Mouse (Mus musculus) brain, embryonic 14.5 days (tissue): ENCODE data around the gene Cd320. TPM values are rescaled to one million over a fixed set of nuclear protein-coding genes. Genes with fewer than 3 reads are reported as not detected.
"Not testable (repeated sequence)": the region's sequence is repeated elsewhere in the genome, so short reads cannot be mapped to it uniquely, and the experiment has no call there.

ENCODE experiments used
- DNase-seq: peaks from one replicate; pipeline ENCODE4 v3.0.0-alpha.2; 2011; ENCODE audit warnings: low read depth
- CTCF ChIP-seq: fragments of 200-500 bp; IDR thresholded peaks from 2 replicates; pipeline ENCODE4 v1.5.1; 2012; ENCODE audit warnings: inconsistent platforms, mild to moderate bottlenecking, moderate library complexity, borderline replicate concordance; ENCODE audit not compliant: insufficient read depth, insufficient read length; ENCODE audit errors: extremely low read depth
- POLR2A ChIP-seq: fragments of 200-500 bp; IDR thresholded peaks from 2 replicates; pipeline ENCODE4 v1.6.1; 2012; ENCODE audit warnings: mild to moderate bottlenecking, inconsistent platforms, borderline replicate concordance; ENCODE audit not compliant: poor library complexity, insufficient read depth, insufficient read length, severe bottlenecking; ENCODE audit errors: extremely low read depth
- polyA plus RNA-seq: library from polyadenylated mRNA; depleted of rRNA; stranded (reverse); fragments of >200 nt; gene quantifications from 2 replicates; pipeline ENCODE4 v1.2.3, GENCODE M21; 2012

Gene Cd320
- polyA plus RNA-seq, 1 experiment: 41.6 TPM

DNA sequence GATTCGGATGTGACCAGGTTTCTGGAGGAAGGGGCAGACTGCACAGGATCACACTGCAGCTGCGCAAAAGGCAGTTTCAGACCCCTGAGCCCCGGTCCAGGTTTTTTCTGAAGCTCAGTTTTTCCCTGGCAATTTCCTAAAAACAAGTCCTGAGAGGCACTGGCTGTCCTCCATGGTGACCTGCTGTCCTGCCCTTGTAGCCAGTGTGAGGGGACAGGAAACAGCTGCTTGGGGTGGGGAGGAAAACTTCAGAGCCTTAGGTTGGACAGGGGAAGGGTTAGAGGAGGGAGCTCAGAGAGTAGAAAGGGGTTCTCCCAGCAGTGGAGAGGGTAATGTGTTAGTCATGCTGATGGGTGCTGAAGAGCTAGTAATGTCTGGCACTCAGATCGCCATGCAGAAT lies 29.9 kb upstream of the Cd320 start:
- no peak for DNase-seq
- TF ChIP-seq POLR2A: no peak
- TF ChIP-seq CTCF: no peak

DNA sequence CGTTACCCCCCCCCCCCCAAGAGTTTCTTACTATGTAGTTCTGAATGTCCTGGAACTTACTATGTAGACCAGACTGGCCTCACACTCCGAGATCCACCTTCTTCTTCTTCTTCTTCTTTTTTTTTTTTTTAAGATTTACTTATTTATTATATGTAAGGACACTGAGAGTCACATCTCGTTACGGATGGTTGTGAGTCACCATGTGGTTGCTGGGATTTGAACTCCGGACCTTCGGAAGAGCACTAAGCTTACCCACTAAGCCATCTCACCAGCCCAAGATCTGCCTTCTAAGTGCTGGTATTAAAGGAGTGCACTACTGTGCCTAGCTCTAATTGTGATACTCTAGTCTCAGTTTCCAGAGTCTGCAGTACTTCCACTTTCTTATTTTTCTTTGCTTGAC lies 27.5 kb upstream of the Cd320 start:
- no peak for TF ChIP-seq POLR2A
- no peak for TF ChIP-seq CTCF
- DNase-seq: no peak

GRCm38 (mm10) chr17:33816612-33817011 lies 26.3 kb upstream of the Cd320 start:
- no peak for TF ChIP-seq CTCF
- TF ChIP-seq POLR2A: no peak
- peak; percentile 23 for DNase-seq

GRCm38 (mm10) chr17:33817184-33817968 lies 25.5 kb upstream of the Cd320 start:
- TF ChIP-seq POLR2A (peak; percentile 41; the same call in 1 of the 2 replicates), CTCF (no peak)
- DNase-seq: peak; percentile 99

- TF ChIP-seq POLR2A (no peak), CTCF (no peak)
- peak; percentile 46 for DNase-seq
These were observed 24.8 kb upstream of the Cd320 start for GRCm38 (mm10) chr17:33817969-33818643.

DNA sequence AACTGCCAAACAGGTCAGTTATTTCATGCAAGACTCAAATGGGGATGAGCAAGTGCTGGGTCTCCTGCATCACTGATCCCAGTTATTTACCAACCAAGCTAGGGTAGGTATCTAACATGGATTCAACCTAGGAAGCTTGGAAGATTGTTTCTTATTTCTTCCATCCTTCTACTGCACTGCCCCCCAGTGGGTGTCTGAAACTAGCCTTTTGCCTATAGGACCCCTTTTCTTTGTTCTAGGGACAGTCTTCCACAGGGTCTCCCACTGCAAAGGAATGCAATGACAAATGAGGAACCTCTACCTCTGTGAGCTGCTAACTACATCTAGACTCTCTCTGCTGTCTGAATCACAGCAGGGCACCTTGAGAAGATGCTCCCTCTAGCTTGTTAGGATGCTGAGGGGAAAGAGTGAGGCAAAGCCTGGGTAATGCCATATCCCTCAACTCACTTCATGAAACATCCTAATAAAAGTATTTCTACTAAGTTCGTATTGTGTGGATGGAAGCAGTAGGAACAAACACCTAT lies 20.4 kb upstream of the Cd320 start:
- no peak for DNase-seq
- no peak for TF ChIP-seq POLR2A
- TF ChIP-seq CTCF: no peak

GRCm38 (mm10) chr17:33823171-33823570 lies 19.7 kb upstream of the Cd320 start:
- DNase-seq: not testable (repeated sequence)

DNA sequence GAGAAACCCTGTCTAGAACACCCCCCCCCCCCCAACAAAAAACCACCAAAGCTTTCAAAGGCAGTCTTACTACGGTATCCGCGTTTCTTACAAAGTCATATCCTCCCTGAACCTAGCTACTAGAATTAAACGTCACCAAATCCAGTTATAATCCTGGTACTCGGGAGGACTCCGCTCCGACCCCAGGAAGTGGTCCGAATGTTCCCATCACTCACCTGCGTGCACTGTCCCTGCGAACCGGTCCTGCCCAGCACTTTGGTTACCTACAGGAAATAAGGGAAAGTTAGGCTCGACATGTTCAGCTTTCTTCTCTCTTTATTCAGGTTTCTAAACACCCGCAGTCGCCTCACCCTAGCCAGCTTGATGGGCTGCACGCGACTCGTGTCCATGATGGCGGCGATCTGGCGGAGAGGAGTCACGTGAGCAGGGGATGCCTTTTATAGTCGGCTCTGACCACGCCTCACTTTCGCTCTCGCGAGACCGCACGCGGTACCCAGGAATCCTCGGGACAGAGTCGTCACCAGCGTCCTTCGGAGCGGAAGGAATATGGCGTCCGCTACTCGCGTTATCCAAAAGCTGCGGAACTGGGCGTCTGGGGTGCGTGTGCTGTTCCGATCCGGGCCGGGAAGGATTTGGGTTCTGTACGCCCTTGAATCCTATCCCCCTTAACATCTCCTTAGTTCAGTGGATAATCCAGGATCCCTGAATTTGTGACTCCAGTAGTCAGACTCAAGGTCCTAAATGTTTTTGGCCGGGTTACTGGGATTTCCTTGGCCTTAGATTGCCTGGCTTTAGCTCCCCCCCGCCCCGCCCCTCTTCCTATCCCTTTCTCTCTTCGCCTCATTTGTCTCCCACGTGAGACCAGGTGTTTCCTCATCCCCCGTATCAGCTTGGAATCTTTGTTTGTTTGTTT lies 18.6 kb upstream of the Cd320 start, which contains the start of the genes Rps28 and Ndufa7:
Rps28 (minus strand) TSS at position 479 of the 913 bp plus-strand sequence.
Ndufa7 (plus strand) TSS at position 489 of the 913 bp plus-strand sequence.
- DNase-seq: peak; percentile 98
- TF ChIP-seq POLR2A: peak; percentile 74; the same call in 1 of the 2 replicates
- TF ChIP-seq CTCF: no peak

DNA sequence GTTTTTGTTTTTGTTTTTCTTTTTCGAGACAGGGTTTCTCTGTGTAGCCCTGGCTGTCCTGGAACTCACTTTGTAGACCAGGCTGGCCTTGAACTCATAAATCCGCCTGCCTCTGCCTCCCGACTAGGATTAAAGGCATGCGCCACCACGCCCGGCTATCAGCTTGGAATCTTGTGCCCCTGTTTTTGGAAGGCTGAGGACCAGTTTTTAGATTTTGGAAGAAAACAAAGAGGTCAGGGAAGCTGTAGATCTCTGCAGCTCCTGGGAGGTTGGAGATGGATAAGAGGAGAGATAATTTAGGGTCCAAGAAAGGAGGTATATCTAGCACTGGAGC lies 17.9 kb upstream of the Cd320 start:
- not testable (repeated sequence) for DNase-seq

- DNase-seq: no peak
- no peak for TF ChIP-seq POLR2A
- no peak for TF ChIP-seq CTCF
These were observed 17.4 kb upstream of the Cd320 start for GRCm38 (mm10) chr17:33825462-33825861.

GRCm38 (mm10) chr17:33826850-33827249 lies 16.0 kb upstream of the Cd320 start:
- TF ChIP-seq POLR2A (no peak), CTCF (peak; percentile 87)
- peak; percentile 91 for DNase-seq
